Mouse (Mus musculus) heart, postnatal 0 days (tissue): ENCODE data around the gene 2810006K23Rik.

Source experiments
- CTCF ChIP-seq: IDR thresholded peaks from 2 replicates; pipeline ENCODE4 v1.5.1; 2016; ENCODE audit warnings: antibody characterized with exemption, control low read depth, low read depth
- EP300 ChIP-seq: IDR thresholded peaks from 2 replicates; pipeline ENCODE4 v1.6.1; 2016; ENCODE audit warnings: antibody characterized with exemption, low read depth

- TF ChIP-seq CTCF, result no peak
- no peak for TF ChIP-seq EP300
Observed at GRCm38 (mm10) chr5:124364173-124364918, 36.5 kb downstream of the 2810006K23Rik start.
